Mouse (Mus musculus) T-cell, adult 66 days (primary cell): ENCODE measurements around the gene Zfp781. TPM values are rescaled to one million over a fixed set of nuclear protein-coding genes. Genes with fewer than 3 reads are reported as not detected.

Experiments used
- total RNA-seq, 2 experiments: library from RNA; stranded (reverse); gene quantifications; 3 replicates in 1 of 2; 4 replicates in 1 of 2; pipeline ENCODE4 v1.2.4; 2023

Gene Zfp781
- 1 to 10 TPM; 2.4 to 2.9 TPM for total RNA-seq

DNA sequence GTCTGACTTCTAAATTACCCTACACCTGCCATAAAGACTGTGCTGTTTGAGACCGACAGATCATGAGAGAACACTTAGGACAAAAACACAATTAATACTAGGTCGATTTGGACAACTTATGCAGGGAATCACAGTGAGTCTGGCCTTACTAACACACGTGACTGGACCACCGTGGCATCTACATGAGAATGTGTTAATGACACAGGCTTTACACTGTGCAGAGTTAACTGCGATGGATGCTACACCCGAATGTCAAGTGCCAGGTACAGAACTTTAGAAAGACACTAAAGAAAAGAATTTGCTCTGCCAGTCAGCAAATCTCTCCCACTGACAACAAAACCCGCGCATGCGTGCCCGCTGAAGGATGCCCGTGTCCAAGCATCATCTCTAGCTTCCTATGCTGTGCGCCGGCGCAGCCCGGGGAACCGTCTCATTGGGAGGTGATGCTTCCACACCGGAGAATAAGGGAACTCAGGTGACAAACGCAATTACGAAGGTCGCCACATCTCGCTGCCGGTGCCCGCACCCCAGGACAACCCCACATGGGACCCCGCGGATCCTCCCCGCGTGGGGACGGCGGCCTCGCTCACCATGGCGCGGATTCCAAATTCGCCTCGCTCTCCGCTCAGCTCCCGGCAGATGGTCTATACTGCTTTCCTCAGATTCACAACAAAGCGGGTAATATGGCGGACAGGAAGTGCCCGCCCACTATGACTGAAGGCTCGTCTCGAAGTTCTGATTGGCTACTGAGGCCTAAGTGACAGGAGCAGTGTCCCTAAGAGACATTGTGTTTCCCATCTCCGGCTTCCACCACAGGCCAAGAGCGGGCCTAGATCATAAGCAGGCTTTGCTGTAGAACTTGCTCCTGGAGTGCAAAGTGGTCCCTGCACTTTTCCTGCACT lies at the start of gene Zfp781:
TSS of gene Zfp781 (minus strand) at position 639 of the 902 bp plus-strand sequence.

DNA sequence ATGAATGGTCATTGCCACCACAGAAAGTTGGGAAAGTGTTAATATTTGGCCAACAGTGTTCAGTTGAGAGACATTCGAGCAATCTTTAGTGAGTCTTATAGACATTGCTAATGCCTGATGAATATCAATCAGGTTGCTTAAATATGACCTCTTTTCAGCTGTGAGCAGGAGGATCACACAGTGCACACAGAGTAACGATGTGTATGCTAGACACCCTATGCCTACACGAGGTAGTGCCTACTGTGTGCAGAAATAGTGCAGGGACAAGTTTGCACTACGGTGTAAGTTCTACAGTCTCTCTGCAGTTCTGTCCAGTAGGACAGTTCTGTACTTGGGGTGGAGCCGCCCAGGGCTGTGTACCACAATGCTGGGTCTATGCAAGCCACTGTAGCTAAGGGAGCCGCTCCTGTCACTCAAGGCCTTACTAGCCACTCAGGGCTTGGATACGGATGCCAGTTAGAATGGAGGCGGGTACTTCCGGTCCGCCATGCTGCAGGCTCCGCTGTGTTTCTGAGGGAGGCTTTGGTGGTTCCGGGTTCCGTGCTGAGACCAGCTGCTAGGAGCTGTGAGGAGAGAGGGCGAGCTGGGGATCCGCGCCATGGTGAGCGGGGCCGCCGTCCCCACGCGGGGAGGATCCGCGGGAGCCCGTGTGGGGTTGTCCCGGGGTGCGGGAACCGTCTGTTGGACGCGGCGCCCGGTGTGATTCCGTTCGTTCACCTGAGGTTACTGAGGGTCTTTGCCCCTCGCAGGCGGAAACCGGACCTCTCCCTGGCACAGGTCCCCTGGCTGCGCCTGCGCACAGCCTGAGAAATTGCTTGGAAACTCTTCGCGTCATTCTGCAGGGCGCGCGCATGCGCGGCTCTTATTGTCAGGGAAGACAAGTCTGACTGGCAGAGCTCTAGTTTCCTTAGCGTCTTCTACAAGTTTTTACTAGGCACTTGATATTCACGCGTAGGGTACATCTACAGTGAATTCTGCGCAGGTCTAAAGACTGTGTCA lies 66.6 kb downstream of the Zfp781 start, which contains the start of gene Gm32687:
TSS of gene Gm32687 (plus strand) at position 526 of the 999 bp plus-strand sequence.

Other genes starting within 250 kb of the Zfp781 start
- 10 to 100 TPM in 1 of 2 experiments, 1 to 10 TPM in 1; 9.9 to 10.1 TPM for gene Zfp433, start 225.7 kb downstream of the Zfp781 start, total RNA-seq
- 1 to 10 TPM; 1.6 to 3.4 TPM for gene Gm3055, start 159.3 kb downstream of the Zfp781 start, total RNA-seq
- 1 to 10 TPM; 2.6 to 3.5 TPM for gene Gm4767, start 118.3 kb downstream of the Zfp781 start, total RNA-seq
- 1 to 10 TPM in 1 of 2 experiments, not detected in 1; 1.3 TPM for gene Gm32687, start 66.5 kb downstream of the Zfp781 start, total RNA-seq
- gene Zfp873, start 117.6 kb upstream of the Zfp781 start, total RNA-seq = 1 to 10 TPM; 8.3 to 9.2 TPM
- gene BC024063, start 152.9 kb upstream of the Zfp781 start, total RNA-seq = 1 to 10 TPM; 6.5 to 7.0 TPM
- 1 to 10 TPM; 7.4 to 9.2 TPM for gene AU041133, start 197.5 kb upstream of the Zfp781 start, total RNA-seq